Mouse (Mus musculus): Measurements from ENCODE around the gene Grb7. TPM values are rescaled to one million over a fixed set of nuclear protein-coding genes. Genes with fewer than 3 reads are reported as not detected.

The Grb7 gene
- polyA plus RNA-seq, 1 experiment from 2014 or later, result 3.6 TPM

- H3K27me3 ChIP-seq (ENCODE audit: insufficient read depth, poor library complexity, severe bottlenecking), result peaks cover 15% of the 10 kb centered on the region; the same call in 1 of the 2 replicates
- no peak for DNase-seq (ENCODE audit: low spot score)
- peaks cover 42% of the 10 kb centered on the region for H3K36me3 ChIP-seq
- H3K27ac ChIP-seq, result no peak overlapping the region
- H3K4me1 ChIP-seq (replicated peaks), result peaks cover 15% of the 10 kb centered on the region
- H3K9me3 ChIP-seq, result no peaks in the 10 kb centered on the region
- WGBS, result 83% methylated on average over 10 of the region's 10 CpGs
- H3K4me3 ChIP-seq, result no peak overlapping the region
Measured at GRCm38 (mm10) chr11:98418939-98419547, 27.2 kb upstream of the Grb7 start.

DNA sequence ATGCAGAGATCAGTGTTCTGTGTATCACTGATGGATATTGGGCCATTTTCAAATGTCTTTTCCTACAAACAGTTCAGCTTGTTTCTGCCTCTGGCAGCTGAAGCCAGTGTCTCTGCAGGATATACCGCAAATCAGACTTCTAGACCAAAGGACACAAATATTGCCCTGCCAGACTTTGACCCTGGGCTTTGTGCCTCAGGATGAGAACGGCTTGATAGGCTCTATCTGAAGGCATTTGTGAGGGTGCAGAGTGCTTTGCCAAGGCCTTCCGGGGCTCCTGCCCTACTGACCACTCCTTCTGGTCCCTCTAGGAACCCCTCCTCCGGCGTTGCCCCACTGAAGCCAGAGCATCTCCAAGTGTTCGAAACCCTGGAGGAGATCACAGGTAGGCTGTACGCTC is 19.6 kb upstream of the Grb7 start:
- H3K4me3 ChIP-seq, result no peak overlapping the region
- H3K27me3 ChIP-seq (ENCODE audit: insufficient read depth, poor library complexity, severe bottlenecking), result no peaks in the 10 kb centered on the region
- 0 out of 2 replicates have a peak, but pooled peaks cover 3% of the 10 kb centered on the region for H3K4me1 ChIP-seq (replicated peaks)
- H3K36me3 ChIP-seq, result peaks cover 89% of the 10 kb centered on the region
- H3K27ac ChIP-seq, result no peak overlapping the region
- H3K9me3 ChIP-seq, result no peaks in the 10 kb centered on the region
- WGBS, result 92% methylated on average over 7 of the region's 7 CpGs
- DNase-seq (ENCODE audit: low spot score), result no peak

DNA sequence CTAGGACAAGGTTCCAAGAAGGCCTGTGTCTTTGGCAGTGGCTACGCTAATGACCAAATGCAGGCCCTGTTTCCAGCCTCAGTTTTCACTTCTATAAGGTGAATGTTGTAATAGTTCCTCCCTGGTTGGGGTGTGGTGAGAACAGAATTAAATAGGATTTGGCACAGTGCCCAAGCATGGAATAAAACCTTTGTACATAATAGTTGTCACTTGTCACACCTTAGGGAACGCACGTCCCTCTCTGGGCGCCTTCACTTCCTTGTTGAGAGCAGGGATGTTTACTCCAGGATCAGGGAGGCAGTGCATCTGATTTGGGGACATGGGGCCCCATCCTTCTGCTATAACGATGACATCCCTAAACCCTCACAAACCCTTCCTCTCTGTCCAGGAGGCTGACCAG is 17.8 kb upstream of the Grb7 start:
- Histone ChIP-seq H3K9me3 (no peaks in the 10 kb centered on the region), H3K27ac (no peak overlapping the region), H3K4me1 (replicated peaks) (0 out of 2 replicates have a peak, but pooled peaks cover 3% of the 10 kb centered on the region), H3K4me3 (no peak overlapping the region), H3K27me3 (ENCODE audit: insufficient read depth, poor library complexity, severe bottlenecking) (no peaks in the 10 kb centered on the region), H3K36me3 (peaks cover 86% of the 10 kb centered on the region)
- 94% methylated on average over 5 of the region's 5 CpGs for WGBS
- DNase-seq (ENCODE audit: low spot score), result no peak

GRCm38 (mm10) chr11:98431743-98432502 is 14.3 kb upstream of the Grb7 start:
- Histone ChIP-seq H3K4me3 (no peak overlapping the region), H3K27ac (no peak overlapping the region), H3K4me1 (replicated peaks) (0 out of 2 replicates have a peak, but pooled peaks cover 3% of the 10 kb centered on the region), H3K36me3 (peaks cover 91% of the 10 kb centered on the region), H3K27me3 (ENCODE audit: insufficient read depth, poor library complexity, severe bottlenecking) (no peaks in the 10 kb centered on the region), H3K9me3 (no peaks in the 10 kb centered on the region)
- no peak for DNase-seq (ENCODE audit: low spot score)
- WGBS, result 77% methylated on average over 9 of the region's 9 CpGs

DNA sequence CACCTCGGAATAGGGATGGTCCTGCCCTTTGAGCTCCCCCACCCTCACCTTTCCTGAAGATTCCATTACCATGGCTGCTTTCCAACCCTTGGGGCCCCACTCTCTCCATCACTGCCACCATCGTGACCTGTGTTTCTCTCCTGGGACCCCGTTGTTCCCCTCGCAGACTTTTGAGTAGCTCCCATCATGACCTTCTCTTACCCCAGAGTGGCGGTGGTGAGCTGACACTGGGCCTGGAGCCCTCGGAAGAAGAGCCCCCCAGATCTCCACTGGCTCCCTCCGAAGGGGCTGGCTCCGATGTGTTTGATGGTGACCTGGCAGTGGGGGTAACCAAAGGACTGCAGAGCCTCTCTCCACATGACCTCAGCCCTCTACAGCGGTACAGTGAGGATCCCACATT is 10.5 kb upstream of the Grb7 start:
- Histone ChIP-seq H3K27me3 (ENCODE audit: insufficient read depth, poor library complexity, severe bottlenecking) (no peaks in the 10 kb centered on the region), H3K4me1 (replicated peaks) (peaks cover 14% of the 10 kb centered on the region), H3K27ac (no peak overlapping the region), H3K36me3 (peaks cover 61% of the 10 kb centered on the region), H3K4me3 (no peak overlapping the region), H3K9me3 (no peaks in the 10 kb centered on the region)
- 92% methylated on average over 9 of the region's 9 CpGs for WGBS
- DNase-seq (ENCODE audit: low spot score), result no peak

- 87% methylated on average over 6 of the region's 6 CpGs for WGBS
- no peak overlapping the region for H3K4me3 ChIP-seq
- H3K27ac ChIP-seq, result no peak overlapping the region
- H3K4me1 ChIP-seq (replicated peaks), result peaks cover 11% of the 10 kb centered on the region
- peaks cover 49% of the 10 kb centered on the region for H3K36me3 ChIP-seq
- DNase-seq (ENCODE audit: low spot score), result no peak
- H3K27me3 ChIP-seq (ENCODE audit: insufficient read depth, poor library complexity, severe bottlenecking), result no peaks in the 10 kb centered on the region
- H3K9me3 ChIP-seq, result no peaks in the 10 kb centered on the region
Measured at GRCm38 (mm10) chr11:98437441-98437840, 8.8 kb upstream of the Grb7 start.

DNA sequence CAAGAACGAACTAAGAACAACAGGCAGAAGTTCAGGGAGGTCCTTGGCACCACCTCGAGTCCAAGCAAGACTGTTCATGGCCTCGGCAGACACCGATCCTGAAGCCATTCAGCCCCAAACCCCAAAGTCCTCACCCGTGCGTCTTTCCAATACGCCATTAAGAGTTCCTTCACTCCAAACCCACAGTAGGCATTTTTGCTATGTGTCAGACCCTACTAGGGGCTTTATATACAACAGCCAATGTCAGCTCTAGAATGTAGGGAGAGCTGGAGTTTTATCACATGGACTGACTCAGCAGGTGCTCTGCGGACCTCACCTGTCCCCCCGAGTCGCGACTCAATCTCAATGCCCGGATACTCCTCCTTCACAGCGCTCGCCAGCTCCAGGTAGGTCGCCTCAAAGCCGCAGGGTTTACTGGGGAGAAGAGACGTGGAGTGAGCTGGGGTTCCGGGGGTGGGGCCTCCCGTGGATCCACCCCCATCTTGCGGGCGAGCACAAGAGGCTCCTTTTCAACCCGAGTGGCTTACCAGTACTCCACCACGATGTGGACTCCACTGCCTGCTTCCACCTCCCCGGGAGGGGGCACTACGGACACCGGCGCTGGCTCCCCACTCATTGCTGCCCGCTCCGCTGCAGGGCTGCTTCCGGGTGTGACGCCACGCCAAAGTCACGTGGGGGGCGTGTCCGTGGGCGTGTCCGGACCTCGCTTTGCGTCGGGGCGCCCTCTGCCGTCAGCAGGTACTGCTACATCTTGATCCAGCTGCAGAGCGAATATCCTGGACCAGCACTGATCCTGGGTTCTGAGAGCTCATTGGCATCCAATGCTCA is 7.6 kb upstream of the Grb7 start, which contains the start of gene Mien1:
Gene Mien1, minus strand, starts transcription at position 661 of the 828 bp plus-strand sequence.
- 3% methylated on average over 43 of the region's 43 CpGs for WGBS
- Histone ChIP-seq H3K27ac (peak within 1 kb of the TSS; percentile 83), H3K27me3 (ENCODE audit: insufficient read depth, poor library complexity, severe bottlenecking) (no peaks in the 10 kb centered on the region), H3K4me3 (peak within 1 kb of the TSS; percentile 79), H3K36me3 (peaks cover 39% of the 10 kb centered on the region), H3K9me3 (no peaks in the 10 kb centered on the region), H3K4me1 (replicated peaks) (peaks cover 11% of the 10 kb centered on the region)
- DNase-seq (ENCODE audit: low spot score), result peak; percentile 96

DNA sequence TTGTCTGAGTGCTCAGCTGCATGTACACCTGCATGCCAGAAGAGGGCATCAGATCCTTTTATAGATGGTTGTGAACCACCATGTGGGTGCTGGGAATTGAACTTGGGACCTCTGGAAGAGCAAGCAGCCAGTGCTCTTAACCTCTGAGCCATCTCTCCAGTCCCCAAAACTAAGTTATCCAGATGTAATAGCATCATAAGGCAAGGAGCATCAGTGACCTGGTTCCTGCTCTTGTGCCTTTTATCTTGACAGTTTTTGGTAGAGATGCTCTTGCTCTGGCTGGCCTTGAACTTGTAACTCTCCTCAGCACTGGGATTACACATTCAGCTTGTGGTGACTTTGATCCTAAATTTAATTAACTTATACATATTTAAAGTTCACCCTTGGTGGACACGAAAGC is 2.5 kb upstream of the Grb7 start:
- Histone ChIP-seq H3K36me3 (no peaks in the 10 kb centered on the region), H3K4me1 (replicated peaks) (peaks cover 31% of the 10 kb centered on the region), H3K27me3 (ENCODE audit: insufficient read depth, poor library complexity, severe bottlenecking) (peaks cover 38% of the 10 kb centered on the region), H3K4me3 (no peak overlapping the region), H3K27ac (no peak overlapping the region), H3K9me3 (no peaks in the 10 kb centered on the region)
- DNase-seq (ENCODE audit: low spot score), result no peak
- 94% methylated on average over 1 of the region's 1 CpGs for WGBS

DNA sequence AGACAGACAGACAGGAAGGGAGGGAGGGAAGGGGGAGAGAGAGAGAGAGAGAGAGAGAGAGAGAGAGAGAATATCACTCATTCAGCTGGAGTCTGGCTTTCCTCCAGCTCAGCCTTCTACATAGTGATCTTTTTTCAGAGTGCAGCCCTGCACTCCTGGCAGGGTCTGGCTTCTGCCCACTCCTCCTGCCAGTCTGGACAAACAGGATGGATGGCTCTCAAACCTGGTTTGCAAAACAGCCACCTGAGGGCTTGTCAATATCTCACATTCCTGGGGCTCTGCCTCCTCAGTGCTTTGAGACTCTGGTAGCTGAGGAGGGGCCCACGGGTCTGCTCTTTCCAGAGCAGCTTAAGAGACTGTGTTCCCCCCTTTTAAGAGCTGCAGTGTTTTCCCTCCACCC is 956 bp upstream of the Grb7 start:
- no peak overlapping the region for H3K27ac ChIP-seq
- 36% methylated on average over 1 of the region's 1 CpGs for WGBS
- H3K4me3 ChIP-seq, result no peak overlapping the region
- peaks cover 50% of the 10 kb centered on the region for H3K27me3 ChIP-seq (ENCODE audit: insufficient read depth, poor library complexity, severe bottlenecking)
- no peaks in the 10 kb centered on the region for H3K9me3 ChIP-seq
- peaks cover 37% of the 10 kb centered on the region for H3K4me1 ChIP-seq (replicated peaks)
- no peaks in the 10 kb centered on the region for H3K36me3 ChIP-seq
- no peak for DNase-seq (ENCODE audit: low spot score)

GRCm38 (mm10) chr11:98445679-98446078 is 515 bp upstream of the Grb7 start:
- DNase-seq (ENCODE audit: low spot score), result no peak
- H3K4me3 ChIP-seq, result no peak overlapping the region
- H3K4me1 ChIP-seq (replicated peaks), result peaks cover 37% of the 10 kb centered on the region
- H3K36me3 ChIP-seq, result no peaks in the 10 kb centered on the region
- H3K27me3 ChIP-seq (ENCODE audit: insufficient read depth, poor library complexity, severe bottlenecking), result peaks cover 50% of the 10 kb centered on the region
- H3K27ac ChIP-seq, result no peak overlapping the region
- 50% methylated on average over 4 of the region's 4 CpGs for WGBS
- no peaks in the 10 kb centered on the region for H3K9me3 ChIP-seq

GRCm38 (mm10) chr11:98446562-98447474 is 624 bp downstream of the Grb7 start:
- H3K27ac ChIP-seq, result peak overlapping the region; percentile 74
- peaks cover 37% of the 10 kb centered on the region for H3K4me1 ChIP-seq (replicated peaks)
- peak overlapping the region; percentile 38 for H3K4me3 ChIP-seq
- peaks cover 50% of the 10 kb centered on the region for H3K27me3 ChIP-seq (ENCODE audit: insufficient read depth, poor library complexity, severe bottlenecking)
- no peaks in the 10 kb centered on the region for H3K36me3 ChIP-seq
- H3K9me3 ChIP-seq, result no peaks in the 10 kb centered on the region
- WGBS, result 1% methylated on average over 33 of the region's 33 CpGs
- peak; percentile 29 for DNase-seq (ENCODE audit: low spot score)

GRCm38 (mm10) chr11:98447475-98447834 is 1.3 kb downstream of the Grb7 start:
- no peak for DNase-seq (ENCODE audit: low spot score)
- Histone ChIP-seq H3K27ac (peak overlapping the region; percentile 74), H3K4me1 (replicated peaks) (peaks cover 37% of the 10 kb centered on the region), H3K27me3 (ENCODE audit: insufficient read depth, poor library complexity, severe bottlenecking) (peaks cover 50% of the 10 kb centered on the region), H3K4me3 (peak overlapping the region; percentile 38), H3K36me3 (no peaks in the 10 kb centered on the region), H3K9me3 (no peaks in the 10 kb centered on the region)
- 8% methylated on average over 7 of the region's 7 CpGs for WGBS

Measured in hindbrain, embryonic 10.5 days (tissue).